Mouse (Mus musculus) stomach, postnatal 0 days (tissue): ENCODE measurements around the gene St5. TPM values are rescaled to one million over a fixed set of nuclear protein-coding genes. Genes with fewer than 3 reads are reported as not detected.
A peak's percentile ranks its signal among the peaks of the same experiment; 100 is the strongest.

Experiments used
- ATAC-seq: fragments of 200-750 bp; cut with Nextera tagmentation; 2 replicates; pipeline ENCODE4 v1.8.0; 2017; ENCODE audit not compliant: low FRiP score, low TSS enrichment
- DNase-seq: peaks from one replicate; pipeline ENCODE4 v3.0.0-alpha.2; 2016; ENCODE audit warnings: low spot score
- H3K27ac ChIP-seq: fragments of 300-500 bp; sonication (generic); replicated peaks from 2 replicates; pipeline ENCODE4 v1.5.1; 2014; ENCODE audit warnings: mild to moderate bottlenecking, control low read depth
- H3K27me3 ChIP-seq: fragments of 300-500 bp; sonication (generic); 2 replicates; pipeline ENCODE4 v1.6.1; 2014; ENCODE audit warnings: low read length; ENCODE audit not compliant: control insufficient read depth, insufficient read depth
- H3K36me3 ChIP-seq: fragments of 300-500 bp; sonication (generic); 2 replicates; pipeline ENCODE4 v1.6.1; 2014; ENCODE audit warnings: low read length, mixed read lengths; ENCODE audit not compliant: control insufficient read depth, insufficient read depth
- H3K4me1 ChIP-seq: fragments of 300-500 bp; sonication (generic); replicated peaks from 2 replicates; pipeline ENCODE4 v1.6.1; 2014; ENCODE audit warnings: antibody characterized with exemption; ENCODE audit not compliant: control insufficient read depth, insufficient read depth
- H3K4me2 ChIP-seq: fragments of 300-500 bp; sonication (generic); replicated peaks from 2 replicates; pipeline ENCODE4 v1.6.1; 2014; ENCODE audit warnings: low read depth, mild to moderate bottlenecking, control low read depth, moderate library complexity
- H3K4me3 ChIP-seq: fragments of 300-500 bp; sonication (generic); 2 replicates; pipeline ENCODE4 v1.5.1; 2014; ENCODE audit warnings: low read depth, low read length, control low read depth
- H3K9ac ChIP-seq: fragments of 300-500 bp; sonication (generic); 2 replicates; pipeline ENCODE4 v1.6.1; 2014; ENCODE audit warnings: mild to moderate bottlenecking, low read length, control low read depth, mixed read lengths
- H3K9me3 ChIP-seq: fragments of 300-500 bp; sonication (generic); 2 replicates; pipeline ENCODE4 v1.6.1; 2016; ENCODE audit warnings: low read length; ENCODE audit not compliant: control insufficient read depth
- CTCF ChIP-seq: IDR thresholded peaks from 2 replicates; pipeline ENCODE4 v1.5.1; 2016; ENCODE audit warnings: antibody characterized with exemption, low read depth, mild to moderate bottlenecking, moderate library complexity
- EP300 ChIP-seq: optimal IDR thresholded peaks from 2 replicates; pipeline ENCODE3; 2016; ENCODE audit warnings: antibody characterized with exemption
- WGBS: fragments of 180-500 bp; shearing (Covaris S2); extraction: QIAGEN DNeasy Blood & Tissue Kit; methylation state at CpG from one replicate; pipeline ENCODE4 v1.1.7; 2014; 5-methylcytosine and 5-hydroxymethylcytosine counted together
- polyA plus RNA-seq: library from polyadenylated mRNA; unstranded; fragments of >200 nt; fragmentation: Nextera tagmentation; extraction: Ambion mirVana; gene quantifications from 2 replicates; pipeline ENCODE4 v1.2.1, GENCODE M21; 2015

Gene St5
- polyA plus RNA-seq, 1 experiment from 2014 or later: 35.6 TPM

GRCm38 (mm10) chr7:109593992-109594391 lies 109.4 kb downstream of the St5 start:
- Histone ChIP-seq H3K9me3 (no peaks in the 10 kb centered on the region), H3K27me3 (no peaks in the 10 kb centered on the region), H3K4me2 (no peak overlapping the region), H3K9ac (no peak overlapping the region), H3K27ac (no peak overlapping the region), H3K4me3 (no peak overlapping the region), H3K36me3 (no peaks in the 10 kb centered on the region), H3K4me1 (peaks cover 19% of the 10 kb centered on the region)
- DNase-seq (no peak), ATAC-seq (no peak)
- TF ChIP-seq CTCF (no peak), EP300 (no peak)

DNA sequence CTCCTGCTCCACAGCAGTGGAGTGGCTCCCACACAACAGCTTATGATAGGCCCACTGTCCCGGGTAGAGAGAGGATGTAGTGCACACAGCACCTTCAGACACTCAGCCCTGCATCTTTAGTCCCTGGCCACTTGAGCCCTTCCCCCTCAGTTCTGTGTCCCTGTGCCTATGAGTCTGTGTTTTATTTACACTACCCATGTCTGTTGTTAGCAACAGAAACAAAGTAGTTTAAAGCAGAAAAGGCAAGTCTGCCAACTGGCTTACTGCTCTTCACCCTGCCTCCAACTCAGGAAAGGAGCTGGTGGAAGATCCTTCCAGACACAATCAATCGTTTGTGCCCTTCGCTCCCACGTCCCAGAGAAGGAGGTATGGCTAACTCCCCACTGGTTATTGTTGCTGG lies 111.2 kb downstream of the St5 start:
- Histone ChIP-seq H3K36me3 (no peaks in the 10 kb centered on the region), H3K4me2 (no peak overlapping the region), H3K4me3 (no peak overlapping the region), H3K9me3 (no peaks in the 10 kb centered on the region), H3K9ac (no peak overlapping the region), H3K27ac (peak overlapping the region; percentile 71), H3K4me1 (peaks cover 19% of the 10 kb centered on the region), H3K27me3 (no peaks in the 10 kb centered on the region)
- 36% methylated on average over 4 of the region's 4 CpGs for WGBS
- DNase-seq (no peak), ATAC-seq (peak; percentile 69)
- TF ChIP-seq EP300 (no peak), CTCF (no peak)

GRCm38 (mm10) chr7:109590576-109590975 lies 112.8 kb downstream of the St5 start:
- no peaks in the 10 kb centered on the region for H3K36me3 ChIP-seq
- peaks cover 19% of the 10 kb centered on the region for H3K4me1 ChIP-seq
- 54% methylated on average over 2 of the region's 2 CpGs for WGBS
- peak overlapping the region; percentile 67 for H3K27ac ChIP-seq
- no peak overlapping the region for H3K4me3 ChIP-seq
- H3K9ac ChIP-seq: no peak overlapping the region
- DNase-seq (no peak), ATAC-seq (peak; percentile 33; the same call in 1 of the 2 replicates)
- no peak for TF ChIP-seq EP300
- TF ChIP-seq CTCF: no peak
- H3K9me3 ChIP-seq: no peaks in the 10 kb centered on the region
- H3K4me2 ChIP-seq: no peak overlapping the region
- no peaks in the 10 kb centered on the region for H3K27me3 ChIP-seq

- WGBS: 62% methylated on average over 6 of the region's 6 CpGs
Observed at GRCm38 (mm10) chr7:109588990-109589389, 114.4 kb downstream of the St5 start.

DNA sequence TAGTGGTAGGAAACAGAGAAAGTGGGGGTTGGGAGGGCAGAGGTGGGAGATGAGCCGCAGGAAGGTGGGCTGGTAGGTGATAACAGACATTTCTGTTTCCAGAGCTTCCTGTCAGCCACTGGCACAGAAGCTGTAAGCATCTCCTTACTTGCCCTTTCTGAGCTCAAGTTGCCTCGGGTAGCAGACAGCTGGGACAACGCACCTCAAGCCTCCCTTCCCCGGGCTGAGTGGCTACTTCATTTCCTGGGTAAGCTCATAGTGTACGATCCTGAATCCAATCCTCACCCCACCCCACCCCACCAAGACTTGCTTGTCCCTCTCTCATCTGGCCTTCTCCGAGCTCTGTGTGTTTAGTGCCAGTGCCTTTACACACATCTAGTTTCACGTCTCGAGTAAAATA lies 115.3 kb downstream of the St5 start:
- Histone ChIP-seq H3K9ac (no peak overlapping the region), H3K36me3 (no peaks in the 10 kb centered on the region), H3K4me1 (peaks cover 19% of the 10 kb centered on the region), H3K4me3 (no peak overlapping the region), H3K4me2 (no peak overlapping the region), H3K9me3 (no peaks in the 10 kb centered on the region), H3K27ac (0 out of 2 replicates have a peak overlapping the region, but pooled peaks have one; percentile 18), H3K27me3 (no peaks in the 10 kb centered on the region)
- ATAC-seq (no peak), DNase-seq (no peak)
- 67% methylated on average over 8 of the region's 8 CpGs for WGBS
- no peak for TF ChIP-seq EP300
- no peak for TF ChIP-seq CTCF

More at GRCm38 (mm10) chr7:109588990-109589389, 114.4 kb downstream of the St5 start:
- TF ChIP-seq EP300 (no peak), CTCF (no peak)
- H3K27me3 ChIP-seq: no peaks in the 10 kb centered on the region
- no peak overlapping the region for H3K4me3 ChIP-seq
- peak overlapping the region; percentile 37; the same call in 1 of the 2 replicates for H3K27ac ChIP-seq
- H3K9ac ChIP-seq: no peak overlapping the region
- no peak overlapping the region for H3K4me2 ChIP-seq
- peaks cover 19% of the 10 kb centered on the region for H3K4me1 ChIP-seq
- H3K36me3 ChIP-seq: no peaks in the 10 kb centered on the region
- ATAC-seq: no peak
- no peaks in the 10 kb centered on the region for H3K9me3 ChIP-seq
- no peak for DNase-seq

GRCm38 (mm10) chr7:109584467-109584866 lies 118.9 kb downstream of the St5 start:
- Histone ChIP-seq H3K4me1 (0 out of 2 replicates have a peak, but pooled peaks cover 3% of the 10 kb centered on the region), H3K27me3 (no peaks in the 10 kb centered on the region), H3K9me3 (no peaks in the 10 kb centered on the region), H3K4me2 (no peak overlapping the region), H3K27ac (no peak overlapping the region), H3K9ac (no peak overlapping the region), H3K4me3 (no peak overlapping the region), H3K36me3 (no peaks in the 10 kb centered on the region)
- DNase-seq (no peak), ATAC-seq (no peak)
- TF ChIP-seq CTCF (no peak), EP300 (no peak)
- 61% methylated on average over 1 of the region's 1 CpGs for WGBS
